Mouse (Mus musculus) forebrain, embryonic 10.5 days (tissue): ENCODE data around the gene Slc37a1. TPM values are rescaled to one million over a fixed set of nuclear protein-coding genes. Genes with fewer than 3 reads are reported as not detected.

Source experiments
- DNase-seq: peaks from one replicate; pipeline ENCODE4 v3.0.0-alpha.2; 2017; ENCODE audit warnings: low spot score; ENCODE audit errors: extremely low spot score
- H3K27ac ChIP-seq: fragments of 300-500 bp; sonication (generic); 2 replicates; pipeline ENCODE4 v1.5.1; 2016; ENCODE audit warnings: mild to moderate bottlenecking
- H3K27me3 ChIP-seq: fragments of 300-500 bp; sonication (generic); 2 replicates; pipeline ENCODE4 v1.6.1; 2016; ENCODE audit warnings: mild to moderate bottlenecking; ENCODE audit not compliant: poor library complexity, severe bottlenecking
- H3K36me3 ChIP-seq: fragments of 300-500 bp; sonication (generic); replicated peaks from 2 replicates; pipeline ENCODE4 v1.6.1; 2016; ENCODE audit warnings: mild to moderate bottlenecking, moderate library complexity
- H3K4me1 ChIP-seq: fragments of 300-500 bp; sonication (generic); 2 replicates; pipeline ENCODE4 v1.6.1; 2016
- H3K4me3 ChIP-seq: fragments of 300-500 bp; sonication (generic); 2 replicates; pipeline ENCODE4 v1.5.1; 2016; ENCODE audit warnings: mild to moderate bottlenecking, moderate library complexity
- H3K9me3 ChIP-seq: fragments of 300-500 bp; sonication (generic); 2 replicates; pipeline ENCODE4 v1.6.1; 2016; ENCODE audit warnings: mild to moderate bottlenecking, moderate library complexity
- WGBS: fragments of 180-500 bp; shearing (Covaris S2); methylation state at CpG from one replicate; pipeline ENCODE4 v1.1.7; 2016; 5-methylcytosine and 5-hydroxymethylcytosine counted together
- polyA plus RNA-seq: library from polyadenylated mRNA; unstranded; fragments of >200 nt; fragmentation: Nextera tagmentation; extraction: Ambion mirVana; gene quantifications from 2 replicates; pipeline ENCODE4 v1.2.1, GENCODE M21; 2016

Slc37a1 gene
- polyA plus RNA-seq, 1 experiment from 2014 or later: 6.7 TPM

- WGBS: 47% methylated on average over 19 of the region's 19 CpGs
- no peaks in the 10 kb centered on the region for H3K36me3 ChIP-seq
- H3K4me3 ChIP-seq: peak overlapping the region; percentile 26; the same call in 1 of the 2 replicates
- no peaks in the 10 kb centered on the region for H3K27me3 ChIP-seq
- H3K9me3 ChIP-seq: no peaks in the 10 kb centered on the region
- no peak for DNase-seq
- peak overlapping the region; percentile 67 for H3K27ac ChIP-seq
- peaks cover 33% of the 10 kb centered on the region for H3K4me1 ChIP-seq
Observed at GRCm38 (mm10) chr17:31281830-31282686, 4.5 kb upstream of the Slc37a1 start.

GRCm38 (mm10) chr17:31282687-31283053, 3.9 kb upstream of the Slc37a1 start:
- Histone ChIP-seq H3K4me1 (peaks cover 27% of the 10 kb centered on the region), H3K27me3 (no peaks in the 10 kb centered on the region), H3K4me3 (peak overlapping the region; percentile 26; the same call in 1 of the 2 replicates), H3K36me3 (no peaks in the 10 kb centered on the region), H3K27ac (peak overlapping the region; percentile 67), H3K9me3 (no peaks in the 10 kb centered on the region)
- no peak for DNase-seq
- WGBS: 15% methylated on average over 7 of the region's 7 CpGs

- Histone ChIP-seq H3K4me1 (peaks cover 24% of the 10 kb centered on the region), H3K9me3 (no peaks in the 10 kb centered on the region), H3K4me3 (no peak overlapping the region), H3K27ac (no peak overlapping the region), H3K36me3 (no peaks in the 10 kb centered on the region), H3K27me3 (no peaks in the 10 kb centered on the region)
- 86% methylated on average over 2 of the region's 2 CpGs for WGBS
- no peak for DNase-seq
Observed at GRCm38 (mm10) chr17:31285867-31286266, 725 bp upstream of the Slc37a1 start.

- no peaks in the 10 kb centered on the region for H3K36me3 ChIP-seq
- H3K27me3 ChIP-seq: no peaks in the 10 kb centered on the region
- H3K9me3 ChIP-seq: no peaks in the 10 kb centered on the region
- no peak for DNase-seq
- no peak overlapping the region for H3K27ac ChIP-seq
- H3K4me3 ChIP-seq: no peak overlapping the region
- H3K4me1 ChIP-seq: peaks cover 17% of the 10 kb centered on the region
- WGBS: 89% methylated on average over 3 of the region's 3 CpGs
Observed at GRCm38 (mm10) chr17:31287216-31287615, 624 bp downstream of the Slc37a1 start.

- Histone ChIP-seq H3K9me3 (no peaks in the 10 kb centered on the region), H3K36me3 (no peaks in the 10 kb centered on the region), H3K4me1 (peaks cover 4% of the 10 kb centered on the region), H3K27me3 (no peaks in the 10 kb centered on the region), H3K27ac (no peak overlapping the region; the same call in 1 of the 2 replicates), H3K4me3 (no peak overlapping the region)
- WGBS: 67% methylated on average over 7 of the region's 7 CpGs
- DNase-seq: no peak
Observed at GRCm38 (mm10) chr17:31288999-31289726, 2.6 kb downstream of the Slc37a1 start.

GRCm38 (mm10) chr17:31290311-31290710, 3.7 kb downstream of the Slc37a1 start:
- H3K9me3 ChIP-seq: no peaks in the 10 kb centered on the region
- no peaks in the 10 kb centered on the region for H3K36me3 ChIP-seq
- peaks cover 7% of the 10 kb centered on the region for H3K4me1 ChIP-seq
- H3K27me3 ChIP-seq: peaks cover 8% of the 10 kb centered on the region
- no peak for DNase-seq
- H3K27ac ChIP-seq: no peak overlapping the region
- no peak overlapping the region for H3K4me3 ChIP-seq

GRCm38 (mm10) chr17:31290859-31291258, 4.3 kb downstream of the Slc37a1 start:
- Histone ChIP-seq H3K4me1 (peaks cover 13% of the 10 kb centered on the region), H3K4me3 (no peak overlapping the region), H3K36me3 (no peaks in the 10 kb centered on the region), H3K27me3 (peaks cover 13% of the 10 kb centered on the region), H3K9me3 (no peaks in the 10 kb centered on the region), H3K27ac (no peak overlapping the region)
- no peak for DNase-seq
- WGBS: 78% methylated on average over 6 of the region's 6 CpGs

- peak overlapping the region; percentile 73 for H3K4me3 ChIP-seq
- H3K36me3 ChIP-seq: no peaks in the 10 kb centered on the region
- no peaks in the 10 kb centered on the region for H3K9me3 ChIP-seq
- no peak for DNase-seq
- H3K27ac ChIP-seq: no peak overlapping the region; the same call in 1 of the 2 replicates
- WGBS: 88% methylated on average over 15 of the region's 15 CpGs
- peaks cover 40% of the 10 kb centered on the region for H3K27me3 ChIP-seq
- peaks cover 28% of the 10 kb centered on the region for H3K4me1 ChIP-seq
Observed at GRCm38 (mm10) chr17:31294363-31295214, 8.0 kb downstream of the Slc37a1 start.

GRCm38 (mm10) chr17:31295215-31295891, 8.8 kb downstream of the Slc37a1 start:
- Histone ChIP-seq H3K27me3 (peaks cover 40% of the 10 kb centered on the region), H3K4me1 (peaks cover 28% of the 10 kb centered on the region), H3K4me3 (peak overlapping the region; percentile 73), H3K36me3 (no peaks in the 10 kb centered on the region), H3K9me3 (no peaks in the 10 kb centered on the region), H3K27ac (peak overlapping the region; percentile 86)
- DNase-seq: peak; percentile 53
- 24% methylated on average over 25 of the region's 25 CpGs for WGBS

- Histone ChIP-seq H3K36me3 (no peaks in the 10 kb centered on the region), H3K27me3 (peaks cover 40% of the 10 kb centered on the region), H3K27ac (peak overlapping the region; percentile 86), H3K4me1 (peaks cover 28% of the 10 kb centered on the region), H3K9me3 (no peaks in the 10 kb centered on the region), H3K4me3 (peak overlapping the region; percentile 73)
- peak; percentile 72 for DNase-seq
- WGBS: under 1% methylated on average over 68 of the region's 68 CpGs
Observed at GRCm38 (mm10) chr17:31295892-31296781, 9.5 kb downstream of the Slc37a1 start.

GRCm38 (mm10) chr17:31297521-31297939, 10.9 kb downstream of the Slc37a1 start:
- 31% methylated on average over 7 of the region's 7 CpGs for WGBS
- Histone ChIP-seq H3K27ac (no peak overlapping the region), H3K4me3 (no peak overlapping the region), H3K4me1 (peaks cover 32% of the 10 kb centered on the region), H3K36me3 (no peaks in the 10 kb centered on the region), H3K27me3 (peaks cover 40% of the 10 kb centered on the region), H3K9me3 (no peaks in the 10 kb centered on the region)
- DNase-seq: no peak
